In the genomic region with DNA sequence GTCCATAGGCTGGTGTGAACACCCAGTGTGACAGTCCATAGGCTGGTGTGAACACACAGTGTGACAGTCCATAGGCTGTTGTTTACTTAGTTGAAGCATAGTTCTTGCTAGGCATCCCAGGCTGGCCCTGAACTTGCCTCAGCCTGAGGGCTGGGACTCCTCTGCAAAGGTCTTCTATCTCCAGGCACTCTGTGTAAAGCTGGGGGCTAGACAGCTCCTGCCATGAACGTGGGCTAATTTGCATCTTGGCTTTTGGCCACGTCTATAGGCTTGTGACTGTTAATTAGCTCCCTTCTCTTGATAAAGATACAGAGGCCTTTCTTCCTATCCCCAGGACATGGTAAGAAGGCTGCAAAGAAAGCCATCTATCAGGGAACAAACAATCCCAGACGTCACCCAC, we compare ENCODE assay signal across 27 mouse cellular contexts. TPM values are rescaled to one million over a fixed set of nuclear protein-coding genes. Genes with fewer than 3 reads are reported as not detected.
DNase-seq lines count a peak whose midpoint lies in the region; ATAC-seq and TF ChIP-seq lines count a peak whose summit lies in the region.
"Had no signal": no experiment of that assay in that cellular context is flagged by ENCODE, and none has a peak within 500 bp of the region (broad histone marks: within the 10 kb centered on the region; RNA-seq: fewer than 3 reads in every experiment).

No protein-coding gene starts in this region.

- peaks cover 10% of the 10 kb centered on the region for H3K4me1 ChIP-seq in forebrain, embryonic 13.5 days
- H3K4me1 ChIP-seq in forebrain, postnatal 0 days (ENCODE audit: insufficient read depth), result no peaks in the 10 kb centered on the region
- peaks cover 38% of the 10 kb centered on the region for H3K4me1 ChIP-seq in liver, embryonic 13.5 days (replicated peaks)
- peaks cover 25% of the 10 kb centered on the region for H3K4me1 ChIP-seq in liver, embryonic 11.5 days (replicated peaks; ENCODE audit: control insufficient read depth, insufficient read depth, low read length)
- H3K4me1 ChIP-seq in neural tube, embryonic 11.5 days (ENCODE audit: control insufficient read depth, insufficient read depth, low read length), result no peaks in the 10 kb centered on the region
- no peaks in the 10 kb centered on the region for H3K4me1 ChIP-seq in neural tube, embryonic 15.5 days
- H3K4me1 ChIP-seq: embryonic facial prominence, embryonic 13.5 days; forebrain, embryonic 12.5 days; hindbrain, embryonic 15.5 days; intestine, embryonic 15.5 days; stomach, embryonic 15.5 days had no signal

- H3K9me3 ChIP-seq in forebrain, embryonic 13.5 days (replicated peaks), result no peaks in the 10 kb centered on the region
- H3K9me3 ChIP-seq in forebrain, postnatal 0 days (ENCODE audit: low read length), result no peaks in the 10 kb centered on the region
- no peaks in the 10 kb centered on the region for H3K9me3 ChIP-seq in liver, embryonic 13.5 days (replicated peaks)
- H3K9me3 ChIP-seq in liver, embryonic 11.5 days (ENCODE audit: control insufficient read depth, low read length), result no peaks in the 10 kb centered on the region
- no peaks in the 10 kb centered on the region for H3K9me3 ChIP-seq in neural tube, embryonic 11.5 days (ENCODE audit: control insufficient read depth, low read length)
- no peaks in the 10 kb centered on the region for H3K9me3 ChIP-seq in neural tube, embryonic 15.5 days (replicated peaks)
- H3K9me3 ChIP-seq: embryonic facial prominence, embryonic 13.5 days; forebrain, embryonic 12.5 days; heart, embryonic 13.5 days; hindbrain, embryonic 15.5 days; intestine, embryonic 15.5 days; stomach, embryonic 15.5 days had no signal

- peak; percentile 41; the same call in 1 of the 2 replicates for ATAC-seq in forebrain, embryonic 13.5 days
- no peak for ATAC-seq in forebrain, postnatal 0 days
- ATAC-seq in liver, embryonic 13.5 days (ENCODE audit: low read depth), result no peak
- no peak for ATAC-seq in liver, embryonic 11.5 days (replicated peaks; ENCODE audit: low FRiP score)
- ATAC-seq in neural tube, embryonic 11.5 days (ENCODE audit: insufficient read depth, low FRiP score, low TSS enrichment), result peak; percentile 65; the same call in 1 of the 2 replicates
- ATAC-seq in neural tube, embryonic 15.5 days (ENCODE audit: low FRiP score), result no peak
- ATAC-seq: intestine, embryonic 15.5 days; lung, postnatal 0 days had no signal

- H3K27me3 ChIP-seq in forebrain, embryonic 13.5 days, result no peaks in the 10 kb centered on the region
- H3K27me3 ChIP-seq in forebrain, postnatal 0 days (ENCODE audit: insufficient read depth, low read length), result no peaks in the 10 kb centered on the region
- H3K27me3 ChIP-seq in liver, embryonic 13.5 days, result no peaks in the 10 kb centered on the region
- no peaks in the 10 kb centered on the region for H3K27me3 ChIP-seq in liver, embryonic 11.5 days (replicated peaks; ENCODE audit: control insufficient read depth, insufficient read depth, low read length)
- H3K27me3 ChIP-seq in neural tube, embryonic 11.5 days (ENCODE audit: control insufficient read depth, insufficient read depth, low read length), result no peaks in the 10 kb centered on the region
- no peaks in the 10 kb centered on the region for H3K27me3 ChIP-seq in neural tube, embryonic 15.5 days (replicated peaks)
- H3K27me3 ChIP-seq: embryonic facial prominence, embryonic 13.5 days; forebrain, embryonic 12.5 days; heart, embryonic 13.5 days; hindbrain, embryonic 15.5 days; intestine, embryonic 15.5 days; stomach, embryonic 15.5 days had no signal

- H3K36me3 ChIP-seq in forebrain, embryonic 13.5 days (ENCODE audit: poor library complexity, severe bottlenecking), result peaks cover 83% of the 10 kb centered on the region
- peaks cover 68% of the 10 kb centered on the region for H3K36me3 ChIP-seq in forebrain, postnatal 0 days (ENCODE audit: insufficient read depth)
- H3K36me3 ChIP-seq in liver, embryonic 13.5 days, result peaks cover 81% of the 10 kb centered on the region
- peaks cover 13% of the 10 kb centered on the region for H3K36me3 ChIP-seq in liver, embryonic 11.5 days (ENCODE audit: control insufficient read depth, insufficient read depth, low read length)
- peaks cover 2% of the 10 kb centered on the region; the same call in 1 of the 2 replicates for H3K36me3 ChIP-seq in neural tube, embryonic 11.5 days (ENCODE audit: control insufficient read depth, insufficient read depth, low read length)
- H3K36me3 ChIP-seq in neural tube, embryonic 15.5 days, result peaks cover 74% of the 10 kb centered on the region

- no peak for DNase-seq in forebrain, postnatal 0 days
- no peak for DNase-seq in liver, embryonic 13.5 days
- DNase-seq in liver, embryonic 11.5 days (ENCODE audit: low spot score), result no peak
- no peak for DNase-seq in neural tube, embryonic 11.5 days (ENCODE audit: low spot score)
- DNase-seq in layer of hippocampus, postnatal 10 days (ENCODE audit: low spot score in 2 of 2), result no peak
- DNase-seq: adrenal gland, postnatal 10 days; cerebellum, adult 2 months; cerebellum, postnatal 25 days; gastrocnemius, postnatal 14 days; heart, adult 11 months; heart, postnatal 14 days; kidney, adult 8-10 months; kidney, postnatal 10 days; left cerebral cortex, postnatal 4 days; thymus, postnatal 36 days had no signal

- H3K4me2 ChIP-seq in forebrain, embryonic 13.5 days, result no peak overlapping the region
- no peak overlapping the region for H3K4me2 ChIP-seq in forebrain, postnatal 0 days (ENCODE audit: low read depth)
- peak overlapping the region; percentile 34; the same call in 1 of the 2 replicates for H3K4me2 ChIP-seq in liver, embryonic 13.5 days
- H3K4me2 ChIP-seq in liver, embryonic 11.5 days, result no peak overlapping the region
- no peak overlapping the region for H3K4me2 ChIP-seq in neural tube, embryonic 11.5 days (ENCODE audit: low read depth)
- H3K4me2 ChIP-seq in neural tube, embryonic 15.5 days, result no peak overlapping the region
- H3K4me2 ChIP-seq: embryonic facial prominence, embryonic 13.5 days; forebrain, embryonic 12.5 days; heart, embryonic 13.5 days; hindbrain, embryonic 15.5 days; intestine, embryonic 15.5 days; stomach, embryonic 15.5 days had no signal

- H3K9ac ChIP-seq in forebrain, embryonic 13.5 days, result no peak overlapping the region
- no peak overlapping the region for H3K9ac ChIP-seq in forebrain, postnatal 0 days
- H3K9ac ChIP-seq in liver, embryonic 13.5 days, result 0 out of 2 replicates have a peak overlapping the region, but pooled peaks have one; percentile 19
- no peak overlapping the region for H3K9ac ChIP-seq in liver, embryonic 11.5 days (ENCODE audit: low read depth, low read length)
- no peak overlapping the region for H3K9ac ChIP-seq in neural tube, embryonic 11.5 days (ENCODE audit: low read length)
- no peak overlapping the region for H3K9ac ChIP-seq in neural tube, embryonic 15.5 days (replicated peaks)
- H3K9ac ChIP-seq: embryonic facial prominence, embryonic 13.5 days; forebrain, embryonic 12.5 days; heart, embryonic 13.5 days; hindbrain, embryonic 15.5 days; intestine, embryonic 15.5 days; stomach, embryonic 15.5 days had no signal

- no peak for TF ChIP-seq CTCF in forebrain, postnatal 0 days (IDR thresholded peaks at IDR 0.05; ENCODE audit: low read depth)

- 18% methylated on average over 3 of the region's 3 CpGs for WGBS in forebrain, embryonic 13.5 days
- 19% methylated on average over 3 of the region's 3 CpGs for WGBS in forebrain, postnatal 0 days
- 58% methylated on average over 3 of the region's 3 CpGs for WGBS in liver, embryonic 13.5 days (ENCODE audit: insufficient replicate concordance)
- 66% methylated on average over 3 of the region's 3 CpGs for whole genome bisulfite sequencing in liver, embryonic 11.5 days
- WGBS in neural tube, embryonic 11.5 days, result 71% methylated on average over 3 of the region's 3 CpGs
- WGBS in neural tube, embryonic 15.5 days, result 27% methylated on average over 3 of the region's 3 CpGs

- H3K4me3 ChIP-seq in forebrain, embryonic 13.5 days, result no peak overlapping the region
- no peak overlapping the region for H3K4me3 ChIP-seq in forebrain, postnatal 0 days (ENCODE audit: low read depth, low read length)
- H3K4me3 ChIP-seq in liver, embryonic 13.5 days (replicated peaks), result no peak overlapping the region
- H3K4me3 ChIP-seq in liver, embryonic 11.5 days (ENCODE audit: low read depth, low read length), result no peak overlapping the region
- H3K4me3 ChIP-seq in neural tube, embryonic 11.5 days (ENCODE audit: low read depth, low read length), result no peak overlapping the region
- no peak overlapping the region for H3K4me3 ChIP-seq in neural tube, embryonic 15.5 days (replicated peaks)
- H3K4me3 ChIP-seq: embryonic facial prominence, embryonic 13.5 days; erythroblast, embryonic 14.5 days; forebrain, embryonic 12.5 days; heart, embryonic 13.5 days; hindbrain, embryonic 15.5 days; intestine, embryonic 15.5 days; stomach, embryonic 15.5 days had no signal

- H3K27ac ChIP-seq in forebrain, embryonic 13.5 days, result no peak overlapping the region
- H3K27ac ChIP-seq in forebrain, postnatal 0 days (ENCODE audit: low read depth, low read length), result no peak overlapping the region
- peak overlapping the region; percentile 87 for H3K27ac ChIP-seq in liver, embryonic 13.5 days
- no peak overlapping the region for H3K27ac ChIP-seq in liver, embryonic 11.5 days (ENCODE audit: low read depth, low read length)
- H3K27ac ChIP-seq in neural tube, embryonic 11.5 days (ENCODE audit: low read depth, low read length), result no peak overlapping the region
- H3K27ac ChIP-seq in neural tube, embryonic 15.5 days (replicated peaks), result no peak overlapping the region
- H3K27ac ChIP-seq: embryonic facial prominence, embryonic 13.5 days; forebrain, embryonic 12.5 days; heart, embryonic 13.5 days; hindbrain, embryonic 15.5 days; intestine, embryonic 15.5 days; stomach, embryonic 15.5 days had no signal

RNA-seq across cellular contexts. Expression of a gene that starts 21.3 kb away (rescaled TPM):
- polyA plus RNA-seq in forebrain, embryonic 13.5 days (2015; fragmentation: Nextera tagmentation; extraction: Ambion mirVana), result 0.18 TPM in 1 of 2 replicates, not detected in the other
- 1.00 and 1.1 TPM in 2 replicates for total RNA-seq in forebrain, postnatal 0 days (2014; rRNA removed)
- polyA plus RNA-seq in forebrain, postnatal 0 days (2015; fragmentation: Nextera tagmentation; extraction: Ambion mirVana), result 0.65 and 0.77 TPM in 2 replicates
- 48.8 and 52.6 TPM in 2 replicates for polyA plus RNA-seq in liver, embryonic 13.5 days (2015; fragmentation: Nextera tagmentation; extraction: Ambion mirVana)
- 77.5 and 79.0 TPM in 2 replicates for polyA plus RNA-seq in liver, embryonic 11.5 days (2014; fragmentation: Nextera tagmentation; extraction: Ambion mirVana)
- 0.32 and 0.38 TPM in 2 replicates for polyA plus RNA-seq in neural tube, embryonic 11.5 days (2014; fragmentation: Nextera tagmentation; extraction: Ambion mirVana)
- polyA plus RNA-seq in neural tube, embryonic 15.5 days (2015; fragmentation: Nextera tagmentation; extraction: Ambion mirVana), result 0.15 and 0.22 TPM in 2 replicates
- not detected for total RNA-seq in layer of hippocampus, postnatal 10 days (2021)
- total RNA-seq: left cerebral cortex, postnatal 4 days; monocyte, adult 5-6 weeks; neutrophil, adult 5-6 weeks had no signal
- polyA plus RNA-seq: embryonic facial prominence, embryonic 13.5 days; forebrain, embryonic 12.5 days had no signal

RNA-seq across cellular contexts. Expression of a gene that starts 32.1 kb away (rescaled TPM):
- 73.6 and 75.1 TPM in 2 replicates for polyA plus RNA-seq in forebrain, embryonic 13.5 days (2015; fragmentation: Nextera tagmentation; extraction: Ambion mirVana)
- total RNA-seq in forebrain, postnatal 0 days (2014; rRNA removed), result 24.1 and 27.0 TPM in 2 replicates
- polyA plus RNA-seq in forebrain, postnatal 0 days (2015; fragmentation: Nextera tagmentation; extraction: Ambion mirVana), result 29.8 and 33.6 TPM in 2 replicates
- polyA plus RNA-seq in liver, embryonic 13.5 days (2015; fragmentation: Nextera tagmentation; extraction: Ambion mirVana), result 50.6 and 59.7 TPM in 2 replicates
- 78.1 and 81.0 TPM in 2 replicates for polyA plus RNA-seq in liver, embryonic 11.5 days (2014; fragmentation: Nextera tagmentation; extraction: Ambion mirVana)
- 63.6 TPM in 2 replicates for polyA plus RNA-seq in neural tube, embryonic 11.5 days (2014; fragmentation: Nextera tagmentation; extraction: Ambion mirVana)
- 20.4 and 31.3 TPM in 2 replicates for polyA plus RNA-seq in neural tube, embryonic 15.5 days (2015; fragmentation: Nextera tagmentation; extraction: Ambion mirVana)
- total RNA-seq in layer of hippocampus, postnatal 10 days (2021), result 1 to 10 TPM; 8.3 to 8.6 TPM

RNA-seq across cellular contexts. Expression of a gene that starts 50.9 kb away (rescaled TPM):
- 8.8 and 9.7 TPM in 2 replicates for polyA plus RNA-seq in forebrain, embryonic 13.5 days (2015; fragmentation: Nextera tagmentation; extraction: Ambion mirVana)
- 12.7 and 19.0 TPM in 2 replicates for total RNA-seq in forebrain, postnatal 0 days (2014; rRNA removed)
- polyA plus RNA-seq in forebrain, postnatal 0 days (2015; fragmentation: Nextera tagmentation; extraction: Ambion mirVana), result 4.6 and 5.4 TPM in 2 replicates
- polyA plus RNA-seq in liver, embryonic 13.5 days (2015; fragmentation: Nextera tagmentation; extraction: Ambion mirVana), result 4.7 and 7.5 TPM in 2 replicates
- 17.0 and 17.7 TPM in 2 replicates for polyA plus RNA-seq in liver, embryonic 11.5 days (2014; fragmentation: Nextera tagmentation; extraction: Ambion mirVana)
- polyA plus RNA-seq in neural tube, embryonic 11.5 days (2014; fragmentation: Nextera tagmentation; extraction: Ambion mirVana), result 12.8 and 14.0 TPM in 2 replicates
- 8.2 and 8.3 TPM in 2 replicates for polyA plus RNA-seq in neural tube, embryonic 15.5 days (2015; fragmentation: Nextera tagmentation; extraction: Ambion mirVana)
- total RNA-seq in layer of hippocampus, postnatal 10 days (2021), result 10 to 100 TPM; 17.2 to 18.7 TPM

Comparison
In these comparisons a context has a peak if more than half of its experiments do, and no peak if none do; other contexts are left out.
1. ATAC-seq: peak in forebrain, embryonic 13.5 days (single experiment) and neural tube, embryonic 11.5 days (single experiment); none in forebrain, postnatal 0 days (single experiment), liver, embryonic 13.5 days (single experiment), liver, embryonic 11.5 days (single experiment) and neural tube, embryonic 15.5 days (single experiment).
2. RNA of a gene that starts 21.3 kb away (polyA plus RNA-seq): 77.5 to 79.0 TPM in liver, embryonic 11.5 days and 48.8 to 52.6 TPM in liver, embryonic 13.5 days; 0.65 to 0.77 TPM in forebrain, postnatal 0 days, 0.32 to 0.38 TPM in neural tube, embryonic 11.5 days, 0.15 to 0.22 TPM in neural tube, embryonic 15.5 days and 0.18 TPM in forebrain, embryonic 13.5 days; every median in the first group is over 10 times any median in the second.